Mouse (Mus musculus): ENCODE measurements around the gene Sst. TPM values are rescaled to one million over a fixed set of nuclear protein-coding genes. Genes with fewer than 3 reads are reported as not detected.
"Not testable (repeated sequence)": the region's sequence is repeated elsewhere in the genome, so short reads cannot be mapped to it uniquely, and the experiment has no call there.

Sst gene
- polyA plus RNA-seq, 1 experiment from 2014 or later: 257 TPM

GRCm38 (mm10) chr16:23919418-23919817 is 28.7 kb upstream of the Sst start:
- Histone ChIP-seq H3K9ac (replicated peaks; ENCODE audit: low read length) (no peak overlapping the region), H3K9me3 (ENCODE audit: control insufficient read depth, low read length) (no peaks in the 10 kb centered on the region), H3K4me1 (ENCODE audit: control insufficient read depth, insufficient read depth, low read length) (no peaks in the 10 kb centered on the region), H3K4me3 (replicated peaks; ENCODE audit: low read depth, low read length) (no peak overlapping the region), H3K36me3 (ENCODE audit: control insufficient read depth, insufficient read depth, low read length) (no peaks in the 10 kb centered on the region), H3K27ac (replicated peaks; ENCODE audit: low read depth, low read length) (no peak overlapping the region), H3K4me2 (ENCODE audit: low read length) (no peak overlapping the region), H3K27me3 (ENCODE audit: control insufficient read depth, insufficient read depth, low read length) (no peaks in the 10 kb centered on the region)
- no peak for ATAC-seq (ENCODE audit: low FRiP score, low TSS enrichment)
- WGBS: 77% methylated on average over 2 of the region's 2 CpGs
- no peak for DNase-seq

- 35% methylated on average over 3 of the region's 3 CpGs for WGBS
- no peaks in the 10 kb centered on the region for H3K27me3 ChIP-seq (ENCODE audit: control insufficient read depth, insufficient read depth, low read length)
- no peaks in the 10 kb centered on the region; the same call in 1 of the 2 replicates for H3K4me1 ChIP-seq (ENCODE audit: control insufficient read depth, insufficient read depth, low read length)
- H3K9ac ChIP-seq (replicated peaks; ENCODE audit: low read length): no peak overlapping the region
- no peak for ATAC-seq (ENCODE audit: low FRiP score, low TSS enrichment)
- H3K4me2 ChIP-seq (ENCODE audit: low read length): no peak overlapping the region
- no peak overlapping the region for H3K27ac ChIP-seq (replicated peaks; ENCODE audit: low read depth, low read length)
- no peaks in the 10 kb centered on the region for H3K36me3 ChIP-seq (ENCODE audit: control insufficient read depth, insufficient read depth, low read length)
- no peak for DNase-seq
- no peak overlapping the region for H3K4me3 ChIP-seq (replicated peaks; ENCODE audit: low read depth, low read length)
- no peaks in the 10 kb centered on the region for H3K9me3 ChIP-seq (ENCODE audit: control insufficient read depth, low read length)
Observed at GRCm38 (mm10) chr16:23913401-23913800, 22.6 kb upstream of the Sst start.

- Histone ChIP-seq H3K4me3 (replicated peaks; ENCODE audit: low read depth, low read length) (no peak overlapping the region), H3K9me3 (ENCODE audit: control insufficient read depth, low read length) (no peaks in the 10 kb centered on the region), H3K36me3 (ENCODE audit: control insufficient read depth, insufficient read depth, low read length) (no peaks in the 10 kb centered on the region), H3K27ac (replicated peaks; ENCODE audit: low read depth, low read length) (no peak overlapping the region), H3K4me1 (ENCODE audit: control insufficient read depth, insufficient read depth, low read length) (no peaks in the 10 kb centered on the region; the same call in 1 of the 2 replicates), H3K27me3 (ENCODE audit: control insufficient read depth, insufficient read depth, low read length) (no peaks in the 10 kb centered on the region), H3K4me2 (ENCODE audit: low read length) (no peak overlapping the region), H3K9ac (replicated peaks; ENCODE audit: low read length) (no peak overlapping the region)
- DNase-seq (no peak), ATAC-seq (ENCODE audit: low FRiP score, low TSS enrichment) (no peak)
- WGBS: 90% methylated on average over 13 of the region's 13 CpGs
Observed at GRCm38 (mm10) chr16:23912741-23913140, 22.0 kb upstream of the Sst start.

- WGBS: 87% methylated on average over 3 of the region's 3 CpGs
- H3K27me3 ChIP-seq (ENCODE audit: control insufficient read depth, insufficient read depth, low read length); DNase-seq; ATAC-seq (ENCODE audit: low FRiP score, low TSS enrichment); H3K9me3 ChIP-seq (ENCODE audit: control insufficient read depth, low read length); H3K4me1 ChIP-seq (ENCODE audit: control insufficient read depth, insufficient read depth, low read length); H3K27ac ChIP-seq (replicated peaks; ENCODE audit: low read depth, low read length); H3K4me2 ChIP-seq (ENCODE audit: low read length); H3K4me3 ChIP-seq (replicated peaks; ENCODE audit: low read depth, low read length); H3K36me3 ChIP-seq (ENCODE audit: control insufficient read depth, insufficient read depth, low read length); H3K9ac ChIP-seq (replicated peaks; ENCODE audit: low read length): not testable (repeated sequence)
Observed at GRCm38 (mm10) chr16:23909015-23909354, 18.2 kb upstream of the Sst start.

GRCm38 (mm10) chr16:23908076-23909014 is 17.6 kb upstream of the Sst start:
- 85% methylated on average over 9 of the region's 9 CpGs for WGBS
- DNase-seq; H3K4me3 ChIP-seq (replicated peaks; ENCODE audit: low read depth, low read length); H3K9me3 ChIP-seq (ENCODE audit: control insufficient read depth, low read length); H3K4me1 ChIP-seq (ENCODE audit: control insufficient read depth, insufficient read depth, low read length); H3K36me3 ChIP-seq (ENCODE audit: control insufficient read depth, insufficient read depth, low read length); H3K27me3 ChIP-seq (ENCODE audit: control insufficient read depth, insufficient read depth, low read length); H3K27ac ChIP-seq (replicated peaks; ENCODE audit: low read depth, low read length); H3K4me2 ChIP-seq (ENCODE audit: low read length); ATAC-seq (ENCODE audit: low FRiP score, low TSS enrichment); H3K9ac ChIP-seq (replicated peaks; ENCODE audit: low read length): not testable (repeated sequence)

GRCm38 (mm10) chr16:23906586-23906985 is 15.8 kb upstream of the Sst start:
- H3K9ac ChIP-seq (replicated peaks; ENCODE audit: low read length); H3K4me2 ChIP-seq (ENCODE audit: low read length); H3K9me3 ChIP-seq (ENCODE audit: control insufficient read depth, low read length); H3K27me3 ChIP-seq (ENCODE audit: control insufficient read depth, insufficient read depth, low read length); H3K4me1 ChIP-seq (ENCODE audit: control insufficient read depth, insufficient read depth, low read length); H3K27ac ChIP-seq (replicated peaks; ENCODE audit: low read depth, low read length); H3K4me3 ChIP-seq (replicated peaks; ENCODE audit: low read depth, low read length); DNase-seq; ATAC-seq (ENCODE audit: low FRiP score, low TSS enrichment); H3K36me3 ChIP-seq (ENCODE audit: control insufficient read depth, insufficient read depth, low read length): not testable (repeated sequence)
- WGBS: 86% methylated on average over 3 of the region's 3 CpGs

- H3K9ac ChIP-seq (replicated peaks; ENCODE audit: low read length): no peak overlapping the region
- 90% methylated on average over 7 of the region's 7 CpGs for WGBS
- no peaks in the 10 kb centered on the region for H3K9me3 ChIP-seq (ENCODE audit: control insufficient read depth, low read length)
- H3K27ac ChIP-seq (replicated peaks; ENCODE audit: low read depth, low read length): no peak overlapping the region
- no peak overlapping the region for H3K4me2 ChIP-seq (ENCODE audit: low read length)
- peaks cover 12% of the 10 kb centered on the region for H3K4me1 ChIP-seq (ENCODE audit: control insufficient read depth, insufficient read depth, low read length)
- H3K36me3 ChIP-seq (ENCODE audit: control insufficient read depth, insufficient read depth, low read length): no peaks in the 10 kb centered on the region
- DNase-seq (no peak), ATAC-seq (ENCODE audit: low FRiP score, low TSS enrichment) (no peak)
- no peaks in the 10 kb centered on the region for H3K27me3 ChIP-seq (ENCODE audit: control insufficient read depth, insufficient read depth, low read length)
- H3K4me3 ChIP-seq (replicated peaks; ENCODE audit: low read depth, low read length): no peak overlapping the region
Observed at GRCm38 (mm10) chr16:23901411-23901810, 10.7 kb upstream of the Sst start.

GRCm38 (mm10) chr16:23900061-23900460 is 9.3 kb upstream of the Sst start:
- Histone ChIP-seq H3K27me3 (ENCODE audit: control insufficient read depth, insufficient read depth, low read length) (no peaks in the 10 kb centered on the region), H3K36me3 (ENCODE audit: control insufficient read depth, insufficient read depth, low read length) (no peaks in the 10 kb centered on the region), H3K4me2 (ENCODE audit: low read length) (no peak overlapping the region), H3K9ac (replicated peaks; ENCODE audit: low read length) (no peak overlapping the region), H3K9me3 (ENCODE audit: control insufficient read depth, low read length) (no peaks in the 10 kb centered on the region), H3K4me1 (ENCODE audit: control insufficient read depth, insufficient read depth, low read length) (peaks cover 12% of the 10 kb centered on the region), H3K27ac (replicated peaks; ENCODE audit: low read depth, low read length) (no peak overlapping the region), H3K4me3 (replicated peaks; ENCODE audit: low read depth, low read length) (no peak overlapping the region)
- WGBS: 84% methylated on average over 4 of the region's 4 CpGs
- DNase-seq (no peak), ATAC-seq (ENCODE audit: low FRiP score, low TSS enrichment) (no peak)

- Histone ChIP-seq H3K36me3 (ENCODE audit: control insufficient read depth, insufficient read depth, low read length) (no peaks in the 10 kb centered on the region), H3K4me3 (replicated peaks; ENCODE audit: low read depth, low read length) (no peak overlapping the region), H3K27me3 (ENCODE audit: control insufficient read depth, insufficient read depth, low read length) (no peaks in the 10 kb centered on the region), H3K4me1 (ENCODE audit: control insufficient read depth, insufficient read depth, low read length) (peaks cover 12% of the 10 kb centered on the region), H3K9ac (replicated peaks; ENCODE audit: low read length) (0 out of 2 replicates have a peak overlapping the region, but pooled peaks have one; percentile 12), H3K9me3 (ENCODE audit: control insufficient read depth, low read length) (no peaks in the 10 kb centered on the region), H3K27ac (replicated peaks; ENCODE audit: low read depth, low read length) (no peak overlapping the region), H3K4me2 (ENCODE audit: low read length) (peak overlapping the region; percentile 49)
- 15% methylated on average over 12 of the region's 12 CpGs for WGBS
- peak; percentile 95 for DNase-seq
- ATAC-seq (ENCODE audit: low FRiP score, low TSS enrichment): peak; percentile 82
Observed at GRCm38 (mm10) chr16:23898840-23899239, 8.1 kb upstream of the Sst start.

Data from midbrain, embryonic 14.5 days (tissue).